Mouse (Mus musculus) splenic B cell, adult 2 months (primary cell): ENCODE data around the gene Ptp4a2.

Source experiments
- DNase-seq: peaks from one replicate; pipeline ENCODE4 v3.0.0-alpha.2; 2011; ENCODE audit warnings: low read depth, low spot score
- H3K27me3 ChIP-seq: 2 replicates; pipeline ENCODE4 v1.6.1; 2012; ENCODE audit warnings: mild to moderate bottlenecking, low read length, moderate library complexity, mixed read lengths; ENCODE audit not compliant: control insufficient read depth, poor library complexity, insufficient read depth, severe bottlenecking
- H3K36me3 ChIP-seq: 2 replicates; pipeline ENCODE4 v1.6.1; 2012; ENCODE audit warnings: mild to moderate bottlenecking, low read length, moderate library complexity, mixed read lengths; ENCODE audit not compliant: control insufficient read depth, poor library complexity, insufficient read depth, severe bottlenecking

The Ptp4a2 gene

GRCm38 (mm10) chr4:129789635-129790034, 21.4 kb upstream of the Ptp4a2 start:
- no peaks in the 10 kb centered on the region for H3K27me3 ChIP-seq
- peak; percentile 53 for DNase-seq
- H3K36me3 ChIP-seq = no peaks in the 10 kb centered on the region

- no peaks in the 10 kb centered on the region for H3K36me3 ChIP-seq
- peak; percentile 33 for DNase-seq
- no peaks in the 10 kb centered on the region for H3K27me3 ChIP-seq
These were observed 20.5 kb upstream of the Ptp4a2 start for GRCm38 (mm10) chr4:129790475-129790874.

GRCm38 (mm10) chr4:129791399-129791798, 19.6 kb upstream of the Ptp4a2 start:
- Histone ChIP-seq H3K27me3 (no peaks in the 10 kb centered on the region), H3K36me3 (no peaks in the 10 kb centered on the region)
- DNase-seq = no peak

- no peaks in the 10 kb centered on the region for H3K36me3 ChIP-seq
- DNase-seq = no peak
- H3K27me3 ChIP-seq = no peaks in the 10 kb centered on the region
These were observed 18.3 kb upstream of the Ptp4a2 start for GRCm38 (mm10) chr4:129792666-129793202.

GRCm38 (mm10) chr4:129793713-129794329, 17.2 kb upstream of the Ptp4a2 start:
- Histone ChIP-seq H3K27me3 (no peaks in the 10 kb centered on the region), H3K36me3 (no peaks in the 10 kb centered on the region)
- DNase-seq = peak; percentile 80

- Histone ChIP-seq H3K36me3 (no peaks in the 10 kb centered on the region), H3K27me3 (no peaks in the 10 kb centered on the region)
- DNase-seq = no peak
These were observed 15.7 kb upstream of the Ptp4a2 start for GRCm38 (mm10) chr4:129795151-129795860.

GRCm38 (mm10) chr4:129795861-129796260, 15.2 kb upstream of the Ptp4a2 start:
- no peaks in the 10 kb centered on the region for H3K36me3 ChIP-seq
- no peak for DNase-seq

GRCm38 (mm10) chr4:129797985-129798384, 13.0 kb upstream of the Ptp4a2 start:
- no peak for DNase-seq
- H3K27me3 ChIP-seq = no peaks in the 10 kb centered on the region
- H3K36me3 ChIP-seq = no peaks in the 10 kb centered on the region

More at GRCm38 (mm10) chr4:129795861-129796260, 15.2 kb upstream of the Ptp4a2 start:
- H3K27me3 ChIP-seq = no peaks in the 10 kb centered on the region

- Histone ChIP-seq H3K27me3 (no peaks in the 10 kb centered on the region), H3K36me3 (no peaks in the 10 kb centered on the region)
- peak; percentile 58 for DNase-seq
These were observed 7.7 kb upstream of the Ptp4a2 start for GRCm38 (mm10) chr4:129803368-129803767.

GRCm38 (mm10) chr4:129805059-129805458, 6.0 kb upstream of the Ptp4a2 start:
- DNase-seq = no peak
- no peaks in the 10 kb centered on the region for H3K36me3 ChIP-seq
- no peaks in the 10 kb centered on the region for H3K27me3 ChIP-seq

- no peaks in the 10 kb centered on the region for H3K36me3 ChIP-seq
- DNase-seq = peak; percentile 42
These were observed 818 bp downstream of the Ptp4a2 start for GRCm38 (mm10) chr4:129811605-129812468.

GRCm38 (mm10) chr4:129817591-129817990, 6.6 kb downstream of the Ptp4a2 start:
- no peaks in the 10 kb centered on the region for H3K36me3 ChIP-seq
- DNase-seq = no peak
- no peaks in the 10 kb centered on the region for H3K27me3 ChIP-seq

More at GRCm38 (mm10) chr4:129811605-129812468, 818 bp downstream of the Ptp4a2 start:
- H3K27me3 ChIP-seq = no peaks in the 10 kb centered on the region

GRCm38 (mm10) chr4:129818506-129819195, 7.6 kb downstream of the Ptp4a2 start:
- no peaks in the 10 kb centered on the region for H3K27me3 ChIP-seq
- DNase-seq = no peak

GRCm38 (mm10) chr4:129819712-129820336, 8.8 kb downstream of the Ptp4a2 start:
- peak; percentile 99 for DNase-seq

More at GRCm38 (mm10) chr4:129818506-129819195, 7.6 kb downstream of the Ptp4a2 start:
- no peaks in the 10 kb centered on the region for H3K36me3 ChIP-seq

More at GRCm38 (mm10) chr4:129819712-129820336, 8.8 kb downstream of the Ptp4a2 start:
- Histone ChIP-seq H3K36me3 (no peaks in the 10 kb centered on the region), H3K27me3 (no peaks in the 10 kb centered on the region)
